Mouse (Mus musculus) right cerebral cortex, postnatal 14 days (tissue): Measurements from ENCODE around the gene Nudt10.
"Not testable (repeated sequence)": the region's sequence is repeated elsewhere in the genome, so short reads cannot be mapped to it uniquely, and the experiment has no call there.

Experiments
- DNase-seq: peaks from one replicate; pipeline ENCODE4 v3.0.0; 2022

Nudt10 gene

DNA sequence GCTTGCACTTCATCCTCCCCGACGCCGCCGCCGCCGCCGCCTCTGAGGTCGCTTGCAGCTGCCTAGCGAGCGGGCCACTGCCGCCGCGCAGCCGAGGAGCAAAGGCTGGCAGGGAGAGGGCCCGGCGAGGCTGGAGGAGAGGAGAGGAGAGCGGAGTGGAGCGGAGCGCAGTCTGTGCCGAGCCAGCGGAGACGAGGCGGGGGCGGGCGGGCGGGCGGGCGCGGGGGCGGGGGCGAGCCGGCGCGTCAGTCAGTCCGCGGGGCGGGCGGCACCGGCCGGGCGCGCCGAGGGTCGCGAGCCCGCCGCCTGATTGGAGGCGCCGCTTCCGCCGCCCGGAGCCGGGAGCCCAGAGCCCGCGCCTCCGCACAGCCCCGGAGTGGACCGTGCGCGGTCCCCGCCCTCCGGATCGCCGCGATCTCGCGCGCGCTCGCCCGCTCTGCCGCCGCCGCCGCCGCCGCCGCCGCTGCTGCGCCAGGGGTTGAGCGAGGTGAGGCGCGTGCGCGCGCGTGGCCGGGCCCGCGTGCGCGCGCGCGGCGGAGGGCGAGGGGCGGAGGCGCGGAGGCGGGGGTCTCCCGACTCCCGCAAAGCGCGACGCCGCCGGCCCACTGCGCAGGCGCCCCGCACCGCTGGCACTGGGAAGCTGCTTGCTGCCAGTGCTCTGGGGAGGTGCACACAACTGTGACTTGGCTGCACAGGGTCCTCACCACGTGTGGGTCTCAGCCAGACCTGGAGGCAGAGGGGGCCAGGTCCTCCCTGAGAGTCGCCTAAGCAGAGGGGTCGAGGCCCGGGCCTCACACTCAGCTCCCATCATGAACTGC is at the start of gene Nudt10:
Gene Nudt10 (minus strand): TSS at position 193 of the 818 bp plus-strand sequence.
- DNase-seq: not testable (repeated sequence)

DNA sequence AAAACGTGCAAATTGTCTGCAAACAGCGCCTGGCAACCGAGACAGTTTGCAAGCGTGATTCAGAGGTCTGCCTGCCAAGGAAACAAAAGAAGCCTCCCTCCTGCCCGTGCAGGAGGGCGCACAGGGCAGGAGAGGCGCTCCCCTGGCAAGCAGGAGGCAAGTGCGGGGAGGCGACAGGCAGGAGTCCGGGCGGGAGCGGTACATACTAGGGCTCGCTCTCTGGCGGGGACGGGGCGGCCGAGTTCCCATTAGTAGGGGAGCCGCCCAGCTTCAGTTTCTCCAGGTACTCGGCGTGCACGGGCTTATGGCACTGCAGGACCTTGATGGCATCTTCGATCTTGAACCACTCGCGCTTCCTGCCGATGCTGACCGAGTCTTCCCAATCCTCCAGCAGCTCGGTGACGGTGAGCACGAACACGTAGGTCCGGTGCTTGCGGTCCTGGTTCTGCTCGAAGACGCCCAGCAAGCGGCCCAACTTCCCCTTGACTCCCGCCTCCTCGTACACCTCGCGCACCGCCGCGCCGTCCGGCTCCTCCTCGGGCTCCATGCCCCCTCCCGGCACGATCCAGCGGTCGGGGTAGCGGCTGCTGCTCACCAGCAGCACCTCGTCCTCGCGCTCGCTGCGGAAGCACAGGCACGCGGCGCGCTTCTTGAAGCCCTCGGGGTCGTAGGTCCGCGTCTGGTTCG is 536 bp downstream of the Nudt10 start:
- not testable (repeated sequence) for DNase-seq

DNA sequence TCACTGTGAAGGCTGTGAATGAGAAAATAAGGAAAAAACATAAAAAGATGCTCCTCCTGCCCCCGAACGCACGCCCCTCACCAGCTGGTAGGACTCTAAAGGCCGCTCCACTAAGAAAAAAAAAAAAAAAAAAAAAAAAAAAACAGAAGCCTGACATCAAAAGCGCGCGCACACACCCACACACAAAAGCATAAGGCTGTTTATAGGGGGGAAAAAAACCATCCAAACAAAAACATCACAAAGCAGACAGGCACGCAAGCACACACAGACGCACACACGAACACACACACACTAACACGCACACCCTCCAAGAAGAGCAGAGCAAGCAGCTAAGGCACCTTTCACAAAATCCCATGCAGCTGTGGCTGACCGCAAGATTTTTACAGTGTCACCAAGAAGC is 1.1 kb downstream of the Nudt10 start:
- DNase-seq: no peak
